ENCODE assay signal across 25 mouse cellular contexts in the genomic region with DNA sequence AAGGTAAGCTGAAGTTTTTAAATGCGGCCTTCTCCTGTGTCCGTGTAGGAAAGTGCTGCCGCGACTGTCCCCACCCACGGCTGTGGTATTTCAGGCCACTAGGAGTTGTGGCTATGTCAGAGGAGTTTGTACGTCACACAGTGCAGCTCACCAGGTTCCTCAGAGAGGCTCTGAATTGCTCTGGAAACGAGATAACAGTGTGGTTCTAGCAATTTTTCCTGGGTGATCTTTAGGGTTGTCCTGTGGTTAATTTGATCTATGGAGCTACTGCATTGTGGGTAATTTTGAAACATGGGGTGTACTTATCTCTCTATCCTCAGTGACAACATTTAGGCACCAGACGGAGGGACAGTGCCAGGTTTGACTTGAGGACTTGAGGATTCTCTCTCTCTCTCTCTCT. TPM values are rescaled to one million over a fixed set of nuclear protein-coding genes. Genes with fewer than 3 reads are reported as not detected.
A peak's percentile ranks its signal among the peaks of the same experiment; 100 is the strongest.
DNase-seq lines count a peak whose midpoint lies in the region; ATAC-seq lines count a peak whose summit lies in the region.
"Had no signal": no experiment of that assay in that cellular context is flagged by ENCODE, and none has a peak within 500 bp of the region (broad histone marks: within the 10 kb centered on the region; RNA-seq: fewer than 3 reads in every experiment).

No protein-coding gene starts in this region.

- peaks cover 51% of the 10 kb centered on the region for H3K4me1 ChIP-seq in liver, embryonic 12.5 days
- peaks cover 3% of the 10 kb centered on the region; the same call in 1 of the 2 replicates for H3K4me1 ChIP-seq in limb, embryonic 10.5 days
- H3K4me1 ChIP-seq: embryonic facial prominence, embryonic 13.5 days; neural tube, embryonic 12.5 days had no signal

- peak overlapping the region; percentile 72; the same call in 1 of the 2 replicates for H3K27ac ChIP-seq in liver, embryonic 12.5 days
- H3K27ac ChIP-seq in limb, embryonic 10.5 days: no peak overlapping the region
- H3K27ac ChIP-seq: embryonic facial prominence, embryonic 13.5 days; gastrocnemius, adult 2 months; heart, embryonic 15.5 days; neural tube, embryonic 12.5 days had no signal

- no peak overlapping the region for H3K4me3 ChIP-seq in liver, embryonic 12.5 days
- no peak overlapping the region for H3K4me3 ChIP-seq in limb, embryonic 10.5 days
- H3K4me3 ChIP-seq: embryonic facial prominence, embryonic 13.5 days; gastrocnemius, adult 2 months; heart, embryonic 15.5 days; neural tube, embryonic 12.5 days had no signal

- no peak overlapping the region for H3K9ac ChIP-seq in liver, embryonic 12.5 days
- H3K9ac ChIP-seq: embryonic facial prominence, embryonic 13.5 days; heart, embryonic 15.5 days; neural tube, embryonic 12.5 days had no signal

- H3K4me2 ChIP-seq in liver, embryonic 12.5 days: peak overlapping the region; percentile 31
- H3K4me2 ChIP-seq: embryonic facial prominence, embryonic 13.5 days; heart, embryonic 15.5 days; neural tube, embryonic 12.5 days had no signal

- ATAC-seq in frontal cortex, adult (ENCODE audit: low TSS enrichment): peak; percentile 59; the same call in 1 of the 2 replicates
- peak; percentile 72 for ATAC-seq in liver, embryonic 12.5 days
- ATAC-seq in megakaryocyte progenitor cell, adult 5-6 weeks (replicated peaks; ENCODE audit: poor library complexity): peak; percentile 70
- ATAC-seq: forebrain, embryonic 16.5 days; inflammation-experienced regulatory T-cells, adult 6 months had no signal

- DNase-seq in frontal cortex, postnatal 36 days (ENCODE audit: low spot score in 2 of 2): no peak
- peak; percentile 29 for DNase-seq in c-Kit-positive CD71-negative TER-119-negative erythroid progenitor cells, embryonic 14.5 days (ENCODE audit: low read depth)
- DNase-seq in ovary, adult 18-20 months (ENCODE audit: low spot score): no peak
- no peak for DNase-seq in lung, postnatal 10 days
- no peak for DNase-seq in limb, embryonic 10.5 days (ENCODE audit: low spot score)
- DNase-seq: cerebellum, adult 11-12 months; gastrocnemius, adult 2 months; heart, adult 18-20 months; kidney, adult 9 months; kidney, postnatal 4 days; lung, postnatal 4 days; right cerebral cortex, postnatal 14 days; thymus, postnatal 4 days had no signal

- H3K36me3 ChIP-seq in liver, embryonic 12.5 days: no peaks in the 10 kb centered on the region
- H3K36me3 ChIP-seq in limb, embryonic 10.5 days: no peaks in the 10 kb centered on the region
- H3K36me3 ChIP-seq: embryonic facial prominence, embryonic 13.5 days; heart, embryonic 15.5 days; neural tube, embryonic 12.5 days had no signal

- no peaks in the 10 kb centered on the region for H3K27me3 ChIP-seq in liver, embryonic 12.5 days (replicated peaks)
- no peaks in the 10 kb centered on the region for H3K27me3 ChIP-seq in limb, embryonic 10.5 days (ENCODE audit: low read depth, poor library complexity, severe bottlenecking)
- H3K27me3 ChIP-seq: embryonic facial prominence, embryonic 13.5 days; heart, embryonic 15.5 days; neural tube, embryonic 12.5 days had no signal

- WGBS in liver, embryonic 12.5 days (ENCODE audit: insufficient replicate concordance): 31% methylated on average over 8 of the region's 8 CpGs
- 74% methylated on average over 8 of the region's 8 CpGs for WGBS in limb, embryonic 10.5 days

- no peaks in the 10 kb centered on the region for H3K9me3 ChIP-seq in liver, embryonic 12.5 days (replicated peaks)
- no peaks in the 10 kb centered on the region for H3K9me3 ChIP-seq in limb, embryonic 10.5 days (replicated peaks)
- H3K9me3 ChIP-seq: embryonic facial prominence, embryonic 13.5 days; heart, embryonic 15.5 days; neural tube, embryonic 12.5 days had no signal

RNA-seq across cellular contexts. Expression of a gene that starts 31.3 kb away (rescaled TPM):
- 0.26 TPM in 1 of 2 replicates, not detected in the other for polyA plus RNA-seq in liver, embryonic 12.5 days (2016; fragmentation: Nextera tagmentation; extraction: Ambion mirVana)
- 0.17 and 0.81 TPM in 2 replicates for total RNA-seq in megakaryocyte progenitor cell, adult 5-6 weeks (2015)
- total RNA-seq in megakaryocyte progenitor cell, adult 5-6 weeks (2017): 0.12 TPM in 1 of 2 replicates, not detected in the other
- 0.18 TPM in 1 of 2 replicates, not detected in the other for polyA plus RNA-seq in limb, embryonic 10.5 days (2016; fragmentation: Nextera tagmentation; extraction: Ambion mirVana)
- total RNA-seq: gastrocnemius, adult 2 months; heart, adult 18-20 months; layer of hippocampus, postnatal 25 days; left cerebral cortex, postnatal 25 days; liver, adult 2 months; midbrain, postnatal 0 days had no signal
- polyA plus RNA-seq: liver, adult 2 months had no signal
